Mouse (Mus musculus) intestine, embryonic 16.5 days (tissue): ENCODE data around the gene Cldn10. TPM values are rescaled to one million over a fixed set of nuclear protein-coding genes. Genes with fewer than 3 reads are reported as not detected.

Experiments used
- ATAC-seq: fragments of 200-750 bp; cut with Nextera tagmentation; 2 replicates; pipeline ENCODE4 v1.8.0; 2017; ENCODE audit warnings: moderate TSS enrichment, moderate library complexity
- H3K27ac ChIP-seq: fragments of 300-500 bp; sonication (generic); 2 replicates; pipeline ENCODE4 v1.5.1; 2014; ENCODE audit warnings: mild to moderate bottlenecking, low read length
- H3K27me3 ChIP-seq: fragments of 300-500 bp; sonication (generic); replicated peaks from 2 replicates; pipeline ENCODE4 v1.6.1; 2014; ENCODE audit warnings: low read length, control low read depth, mixed read lengths; ENCODE audit not compliant: control insufficient read depth, insufficient read depth
- H3K36me3 ChIP-seq: fragments of 300-500 bp; sonication (generic); 2 replicates; pipeline ENCODE4 v1.6.1; 2014; ENCODE audit warnings: low read length, control low read depth; ENCODE audit not compliant: control insufficient read depth, insufficient read depth
- H3K4me1 ChIP-seq: fragments of 300-500 bp; sonication (generic); 2 replicates; pipeline ENCODE4 v1.6.1; 2014; ENCODE audit warnings: low read length, control low read depth, mixed read lengths; ENCODE audit not compliant: control insufficient read depth, insufficient read depth
- H3K4me2 ChIP-seq: fragments of 300-500 bp; sonication (generic); 2 replicates; pipeline ENCODE4 v1.6.1; 2014; ENCODE audit warnings: low read depth, low read length, control low read depth
- H3K4me3 ChIP-seq: fragments of 300-500 bp; sonication (generic); 2 replicates; pipeline ENCODE4 v1.5.1; 2014; ENCODE audit warnings: mild to moderate bottlenecking, low read length
- H3K9ac ChIP-seq: fragments of 300-500 bp; sonication (generic); 2 replicates; pipeline ENCODE4 v1.6.1; 2014; ENCODE audit warnings: low read depth, low read length
- H3K9me3 ChIP-seq: fragments of 300-500 bp; sonication (generic); 2 replicates; pipeline ENCODE4 v1.6.1; 2016; ENCODE audit warnings: low read length, control low read depth; ENCODE audit not compliant: control insufficient read depth
- WGBS: fragments of 180-500 bp; shearing (Covaris S2); extraction: QIAGEN DNeasy Blood & Tissue Kit; methylation state at CpG from one replicate; pipeline ENCODE4 v1.1.7; 2014; 5-methylcytosine and 5-hydroxymethylcytosine counted together
- polyA plus RNA-seq: library from polyadenylated mRNA; unstranded; fragments of >200 nt; fragmentation: Nextera tagmentation; extraction: Ambion mirVana; gene quantifications from 2 replicates; pipeline ENCODE4 v1.2.1, GENCODE M21; 2015

Gene Cldn10
- polyA plus RNA-seq, 1 experiment from 2014 or later: 21.1 TPM

DNA sequence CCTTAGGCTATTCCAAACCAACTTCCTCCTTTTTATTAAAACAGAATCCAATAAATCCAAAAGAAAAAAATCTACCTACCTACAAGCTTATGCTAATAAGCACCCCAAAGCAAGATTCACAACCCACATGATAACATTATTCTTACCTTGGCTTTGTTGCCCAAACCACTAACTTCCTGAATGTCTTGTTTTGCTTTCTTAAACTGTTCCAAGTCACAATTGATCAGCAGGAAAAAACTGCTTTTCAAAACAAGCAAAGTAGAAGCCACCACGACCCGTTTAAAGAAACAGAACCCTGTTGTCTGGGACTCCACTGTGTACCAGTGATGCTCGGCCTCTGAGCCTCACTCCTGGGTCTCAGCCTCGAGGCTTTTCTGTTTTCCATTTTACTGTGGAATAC, 77.2 kb downstream of the Cldn10 start:
- no peaks in the 10 kb centered on the region for H3K27me3 ChIP-seq
- WGBS: 55% methylated on average over 4 of the region's 4 CpGs

GRCm38 (mm10) chr14:118866014-118866811, 78.5 kb downstream of the Cldn10 start:
- WGBS: 55% methylated on average over 10 of the region's 10 CpGs
- Histone ChIP-seq H3K9ac (no peak overlapping the region), H3K27me3 (no peaks in the 10 kb centered on the region), H3K27ac (no peak overlapping the region), H3K4me2 (no peak overlapping the region), H3K36me3 (no peaks in the 10 kb centered on the region), H3K9me3 (no peaks in the 10 kb centered on the region), H3K4me1 (0 out of 2 replicates have a peak, but pooled peaks cover 2% of the 10 kb centered on the region), H3K4me3 (no peak overlapping the region)
- ATAC-seq: peak; percentile 87

More for the DNA sequence above, 77.2 kb downstream of the Cldn10 start:
- no peak for ATAC-seq
- Histone ChIP-seq H3K4me2 (no peak overlapping the region), H3K9ac (no peak overlapping the region), H3K4me1 (0 out of 2 replicates have a peak, but pooled peaks cover 2% of the 10 kb centered on the region), H3K4me3 (no peak overlapping the region), H3K9me3 (no peaks in the 10 kb centered on the region), H3K36me3 (no peaks in the 10 kb centered on the region), H3K27ac (no peak overlapping the region)

DNA sequence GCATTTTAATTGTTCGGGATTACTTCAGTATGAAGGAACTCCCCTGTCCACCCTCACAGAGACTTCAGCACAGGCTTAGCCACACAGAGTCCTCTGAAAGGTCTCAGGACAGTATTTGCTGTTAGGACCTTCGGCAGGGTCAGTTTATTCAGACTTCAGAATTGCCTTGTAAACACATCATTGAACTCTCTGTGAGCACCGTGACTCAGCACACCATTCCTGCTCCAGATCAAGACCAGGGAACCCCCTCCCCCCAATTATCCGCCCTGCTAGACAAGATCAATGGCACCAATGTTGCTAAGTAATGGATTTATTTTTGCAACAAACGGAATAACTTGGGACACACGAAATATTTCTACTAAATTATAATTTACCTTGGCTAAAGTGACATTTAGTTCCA, 79.7 kb downstream of the Cldn10 start:
- 55% methylated on average over 6 of the region's 6 CpGs for WGBS
- Histone ChIP-seq H3K9ac (no peak overlapping the region), H3K27ac (no peak overlapping the region), H3K27me3 (no peaks in the 10 kb centered on the region), H3K4me2 (no peak overlapping the region), H3K9me3 (no peaks in the 10 kb centered on the region), H3K36me3 (no peaks in the 10 kb centered on the region), H3K4me3 (no peak overlapping the region), H3K4me1 (0 out of 2 replicates have a peak, but pooled peaks cover 2% of the 10 kb centered on the region)
- no peak for ATAC-seq

- Histone ChIP-seq H3K27me3 (no peaks in the 10 kb centered on the region), H3K4me3 (no peak overlapping the region), H3K4me1 (0 out of 2 replicates have a peak, but pooled peaks cover 2% of the 10 kb centered on the region), H3K4me2 (no peak overlapping the region), H3K36me3 (no peaks in the 10 kb centered on the region), H3K27ac (no peak overlapping the region), H3K9ac (no peak overlapping the region), H3K9me3 (no peaks in the 10 kb centered on the region)
- WGBS: 82% methylated on average over 13 of the region's 13 CpGs
- ATAC-seq: no peak
These were observed 80.5 kb downstream of the Cldn10 start for GRCm38 (mm10) chr14:118868102-118868724.

DNA sequence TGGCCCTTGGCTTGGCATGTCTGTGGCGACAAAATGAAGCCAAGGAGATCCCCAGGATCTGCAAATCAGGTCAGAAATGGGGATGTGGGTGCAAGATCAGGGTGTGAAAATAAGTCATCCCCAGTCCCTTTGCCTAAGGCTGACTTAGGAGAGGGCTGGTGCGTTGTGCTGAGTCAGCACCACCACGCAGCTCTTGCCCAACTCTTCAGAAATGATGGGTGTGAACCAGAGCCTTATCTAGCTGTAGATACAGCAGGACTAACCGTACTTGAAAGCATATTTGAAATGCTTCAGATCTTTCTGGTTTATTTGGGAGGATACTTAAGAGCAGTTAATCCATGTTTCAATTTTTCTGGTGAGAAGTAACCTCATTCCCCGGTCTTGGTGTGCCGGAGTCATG, 82.0 kb downstream of the Cldn10 start:
- WGBS: 74% methylated on average over 6 of the region's 6 CpGs
- H3K36me3 ChIP-seq: no peaks in the 10 kb centered on the region
- H3K4me1 ChIP-seq: 0 out of 2 replicates have a peak, but pooled peaks cover 2% of the 10 kb centered on the region
- no peak overlapping the region for H3K27ac ChIP-seq
- no peak overlapping the region for H3K4me2 ChIP-seq
- no peaks in the 10 kb centered on the region for H3K9me3 ChIP-seq
- no peak overlapping the region for H3K9ac ChIP-seq
- ATAC-seq: peak; percentile 77
- H3K27me3 ChIP-seq: no peaks in the 10 kb centered on the region
- no peak overlapping the region for H3K4me3 ChIP-seq

DNA sequence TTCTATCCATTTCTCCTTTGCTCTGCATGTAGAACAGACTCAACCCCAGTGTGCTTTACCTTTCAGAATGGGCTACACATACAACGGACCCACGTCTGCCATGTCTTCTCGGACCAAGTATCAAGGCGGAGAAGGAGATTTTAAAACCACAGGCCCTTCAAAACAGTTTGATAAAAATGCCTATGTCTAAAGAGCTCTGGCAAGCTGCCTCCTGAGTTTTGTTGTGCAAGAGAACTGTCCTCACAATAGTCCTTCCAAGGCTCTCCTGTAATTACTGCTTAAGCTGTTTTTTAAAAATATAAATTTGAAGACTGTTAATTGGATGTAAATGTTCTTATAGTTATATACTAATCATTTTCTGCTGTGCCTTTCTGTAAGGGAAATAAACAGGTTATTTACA, 86.4 kb downstream of the Cldn10 start:
- no peak overlapping the region for H3K4me3 ChIP-seq
- 95% methylated on average over 4 of the region's 4 CpGs for WGBS
- peaks cover 3% of the 10 kb centered on the region; the same call in 1 of the 2 replicates for H3K36me3 ChIP-seq
- H3K9ac ChIP-seq: no peak overlapping the region
- H3K4me2 ChIP-seq: no peak overlapping the region
- H3K4me1 ChIP-seq: no peaks in the 10 kb centered on the region
- no peak for ATAC-seq
- no peaks in the 10 kb centered on the region for H3K27me3 ChIP-seq
- no peaks in the 10 kb centered on the region for H3K9me3 ChIP-seq
- H3K27ac ChIP-seq: no peak overlapping the region

DNA sequence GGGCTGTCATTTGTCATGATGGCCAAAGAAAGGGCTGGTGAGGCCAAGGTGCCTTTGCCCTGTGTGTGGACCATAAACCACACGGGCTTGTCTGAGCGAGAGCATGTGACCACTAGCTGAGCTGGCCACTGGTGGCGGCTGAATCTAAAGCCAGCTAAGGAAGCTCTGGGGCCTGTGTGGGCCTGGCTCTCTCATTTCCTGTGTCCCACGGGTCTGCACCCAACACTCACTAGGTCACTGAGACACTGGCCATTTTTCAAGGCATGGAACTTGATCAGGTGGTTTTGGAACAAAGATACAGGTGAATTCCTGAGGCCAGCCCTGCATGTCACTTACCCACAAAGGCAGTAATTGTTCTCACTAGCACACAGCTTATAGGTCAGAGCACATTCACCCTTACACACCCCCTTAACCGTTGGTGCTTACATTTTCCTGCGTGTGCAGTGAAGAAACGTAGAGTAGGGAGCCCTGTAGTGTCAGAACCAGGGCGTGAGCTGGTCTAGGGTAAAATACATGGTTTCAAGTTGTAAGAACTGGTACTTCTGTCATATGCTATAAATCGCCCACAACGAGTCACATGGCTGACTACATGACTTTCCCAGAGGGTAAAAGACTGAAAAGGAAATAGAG, 87.2 kb downstream of the Cldn10 start:
- Histone ChIP-seq H3K4me1 (no peaks in the 10 kb centered on the region), H3K27ac (no peak overlapping the region), H3K9ac (no peak overlapping the region), H3K4me3 (no peak overlapping the region), H3K9me3 (no peaks in the 10 kb centered on the region), H3K4me2 (no peak overlapping the region), H3K27me3 (no peaks in the 10 kb centered on the region), H3K36me3 (peaks cover 3% of the 10 kb centered on the region; the same call in 1 of the 2 replicates)
- 73% methylated on average over 10 of the region's 10 CpGs for WGBS
- no peak for ATAC-seq

- no peak for ATAC-seq
- H3K27me3 ChIP-seq: no peaks in the 10 kb centered on the region
- WGBS: 76% methylated on average over 11 of the region's 11 CpGs
- H3K9me3 ChIP-seq: no peaks in the 10 kb centered on the region
- peaks cover 2% of the 10 kb centered on the region; the same call in 1 of the 2 replicates for H3K4me1 ChIP-seq
- no peak overlapping the region for H3K4me2 ChIP-seq
- H3K4me3 ChIP-seq: no peak overlapping the region
- H3K27ac ChIP-seq: no peak overlapping the region
- H3K9ac ChIP-seq: no peak overlapping the region
- peaks cover 3% of the 10 kb centered on the region; the same call in 1 of the 2 replicates for H3K36me3 ChIP-seq
These were observed 90.7 kb downstream of the Cldn10 start for GRCm38 (mm10) chr14:118878346-118878910.

GRCm38 (mm10) chr14:118880696-118881095, 93.0 kb downstream of the Cldn10 start:
- 79% methylated on average over 10 of the region's 10 CpGs for WGBS
- ATAC-seq: no peak
- Histone ChIP-seq H3K4me2 (no peak overlapping the region), H3K36me3 (peaks cover 3% of the 10 kb centered on the region; the same call in 1 of the 2 replicates), H3K9me3 (no peaks in the 10 kb centered on the region), H3K27me3 (no peaks in the 10 kb centered on the region), H3K4me3 (no peak overlapping the region), H3K9ac (no peak overlapping the region), H3K27ac (no peak overlapping the region), H3K4me1 (peaks cover 7% of the 10 kb centered on the region; the same call in 1 of the 2 replicates)
